Mouse (Mus musculus) embryonic fibroblast, embryonic 13.5 days (primary cell): ENCODE results near the gene Topaz1.

Source experiments
- CTCF ChIP-seq: IDR thresholded peaks from 2 replicates; pipeline ENCODE4 v1.5.1; 2011; ENCODE audit warnings: mild to moderate bottlenecking, control low read depth, low read length, moderate library complexity, borderline replicate concordance; ENCODE audit not compliant: insufficient read depth
- POLR2A ChIP-seq: IDR thresholded peaks from 2 replicates; pipeline ENCODE4 v1.6.1; 2011; ENCODE audit warnings: low read depth, mild to moderate bottlenecking, control low read depth, low read length, moderate library complexity

GRCm38 (mm10) chr9:122736742-122737141, 10.4 kb upstream of the Topaz1 start:
- TF ChIP-seq CTCF = no peak
- TF ChIP-seq POLR2A = no peak
